Mouse (Mus musculus): ENCODE measurements around the gene Cic. TPM values are rescaled to one million over a fixed set of nuclear protein-coding genes. Genes with fewer than 3 reads are reported as not detected.

Cic gene
- polyA plus RNA-seq, 1 experiment, result 270 TPM

- TF ChIP-seq CTCF (IDR thresholded peaks at IDR 0.05; ENCODE audit: borderline replicate concordance, control insufficient read depth, extremely low read depth, insufficient read depth, low read length, poor library complexity) (no peak), POLR2A (IDR thresholded peaks at IDR 0.05; ENCODE audit: control insufficient read depth, extremely low read depth, insufficient read depth, low read length, poor library complexity) (no peak)
- peaks cover 18% of the 10 kb centered on the region for H3K27me3 ChIP-seq (ENCODE audit: control insufficient read depth, insufficient read depth, low read length)
These were observed 41.9 kb downstream of the Cic start for GRCm38 (mm10) chr7:25309425-25309824.

GRCm38 (mm10) chr7:25311193-25311592 is 43.7 kb downstream of the Cic start:
- WGBS, result 80% methylated on average over 11 of the region's 11 CpGs
- Histone ChIP-seq H3K4me3 (ENCODE audit: control insufficient read depth, insufficient read depth, low read length) (no peak overlapping the region), H3K27ac (ENCODE audit: control insufficient read depth, insufficient read depth, low read length) (no peak overlapping the region), H3K4me1 (replicated peaks; ENCODE audit: control insufficient read depth, insufficient read depth, low read length) (peaks cover under 1% of the 10 kb centered on the region; the same call in 1 of the 2 replicates), H3K36me3 (ENCODE audit: control insufficient read depth, insufficient read depth, low read length) (no peaks in the 10 kb centered on the region), H3K27me3 (ENCODE audit: control insufficient read depth, insufficient read depth, low read length) (peaks cover 24% of the 10 kb centered on the region)
- TF ChIP-seq POLR2A (IDR thresholded peaks at IDR 0.05; ENCODE audit: control insufficient read depth, extremely low read depth, insufficient read depth, low read length, poor library complexity) (no peak), CTCF (IDR thresholded peaks at IDR 0.05; ENCODE audit: borderline replicate concordance, control insufficient read depth, extremely low read depth, insufficient read depth, low read length, poor library complexity) (no peak)
- no peak for DNase-seq

More at GRCm38 (mm10) chr7:25309425-25309824, 41.9 kb downstream of the Cic start:
- no peak for DNase-seq
- Histone ChIP-seq H3K36me3 (ENCODE audit: control insufficient read depth, insufficient read depth, low read length) (no peaks in the 10 kb centered on the region), H3K4me1 (replicated peaks; ENCODE audit: control insufficient read depth, insufficient read depth, low read length) (peaks cover 5% of the 10 kb centered on the region; the same call in 1 of the 2 replicates), H3K27ac (ENCODE audit: control insufficient read depth, insufficient read depth, low read length) (no peak overlapping the region), H3K4me3 (ENCODE audit: control insufficient read depth, insufficient read depth, low read length) (no peak overlapping the region)
- WGBS, result 88% methylated on average over 9 of the region's 9 CpGs

- H3K4me1 ChIP-seq (replicated peaks; ENCODE audit: control insufficient read depth, insufficient read depth, low read length), result no peaks in the 10 kb centered on the region
- TF ChIP-seq CTCF (IDR thresholded peaks at IDR 0.05; ENCODE audit: borderline replicate concordance, control insufficient read depth, extremely low read depth, insufficient read depth, low read length, poor library complexity) (no peak), POLR2A (IDR thresholded peaks at IDR 0.05; ENCODE audit: control insufficient read depth, extremely low read depth, insufficient read depth, low read length, poor library complexity) (no peak)
- no peak overlapping the region for H3K27ac ChIP-seq (ENCODE audit: control insufficient read depth, insufficient read depth, low read length)
- no peak for DNase-seq
- H3K36me3 ChIP-seq (ENCODE audit: control insufficient read depth, insufficient read depth, low read length), result no peaks in the 10 kb centered on the region
- no peak overlapping the region for H3K4me3 ChIP-seq (ENCODE audit: control insufficient read depth, insufficient read depth, low read length)
- 56% methylated on average over 7 of the region's 7 CpGs for WGBS
- peaks cover 24% of the 10 kb centered on the region for H3K27me3 ChIP-seq (ENCODE audit: control insufficient read depth, insufficient read depth, low read length)
These were observed 45.8 kb downstream of the Cic start for GRCm38 (mm10) chr7:25313325-25313724.

- TF ChIP-seq POLR2A (IDR thresholded peaks at IDR 0.05; ENCODE audit: control insufficient read depth, extremely low read depth, insufficient read depth, low read length, poor library complexity) (no peak), CTCF (IDR thresholded peaks at IDR 0.05; ENCODE audit: borderline replicate concordance, control insufficient read depth, extremely low read depth, insufficient read depth, low read length, poor library complexity) (no peak)
- WGBS, result 5% methylated on average over 51 of the region's 51 CpGs
- no peaks in the 10 kb centered on the region for H3K36me3 ChIP-seq (ENCODE audit: control insufficient read depth, insufficient read depth, low read length)
- no peak for DNase-seq
- no peaks in the 10 kb centered on the region for H3K4me1 ChIP-seq (replicated peaks; ENCODE audit: control insufficient read depth, insufficient read depth, low read length)
- H3K27ac ChIP-seq (ENCODE audit: control insufficient read depth, insufficient read depth, low read length), result no peak overlapping the region
- H3K4me3 ChIP-seq (ENCODE audit: control insufficient read depth, insufficient read depth, low read length), result no peak overlapping the region
- peaks cover 24% of the 10 kb centered on the region for H3K27me3 ChIP-seq (ENCODE audit: control insufficient read depth, insufficient read depth, low read length)
These were observed 47.3 kb downstream of the Cic start for GRCm38 (mm10) chr7:25314606-25315305.

GRCm38 (mm10) chr7:25315306-25316041 is 48.0 kb downstream of the Cic start:
- Histone ChIP-seq H3K4me3 (ENCODE audit: control insufficient read depth, insufficient read depth, low read length) (no peak overlapping the region), H3K36me3 (ENCODE audit: control insufficient read depth, insufficient read depth, low read length) (no peaks in the 10 kb centered on the region), H3K27me3 (ENCODE audit: control insufficient read depth, insufficient read depth, low read length) (peaks cover 24% of the 10 kb centered on the region), H3K4me1 (replicated peaks; ENCODE audit: control insufficient read depth, insufficient read depth, low read length) (no peaks in the 10 kb centered on the region), H3K27ac (ENCODE audit: control insufficient read depth, insufficient read depth, low read length) (no peak overlapping the region)
- WGBS, result 4% methylated on average over 69 of the region's 69 CpGs
- no peak for DNase-seq
- no peak for TF ChIP-seq CTCF (IDR thresholded peaks at IDR 0.05; ENCODE audit: borderline replicate concordance, control insufficient read depth, extremely low read depth, insufficient read depth, low read length, poor library complexity)
- no peak for TF ChIP-seq POLR2A (IDR thresholded peaks at IDR 0.05; ENCODE audit: control insufficient read depth, extremely low read depth, insufficient read depth, low read length, poor library complexity)

GRCm38 (mm10) chr7:25316532-25317445 is 49.3 kb downstream of the Cic start, which contains the start of gene Megf8:
Megf8 (plus strand) TSS chr7:25317164.
- peak; percentile 92 for DNase-seq
- Histone ChIP-seq H3K36me3 (ENCODE audit: control insufficient read depth, insufficient read depth, low read length) (no peaks in the 10 kb centered on the region), H3K4me3 (ENCODE audit: control insufficient read depth, insufficient read depth, low read length) (peak within 1 kb of the TSS; percentile 44), H3K27ac (ENCODE audit: control insufficient read depth, insufficient read depth, low read length) (no peak within 1 kb of the TSS), H3K4me1 (replicated peaks; ENCODE audit: control insufficient read depth, insufficient read depth, low read length) (no peaks in the 10 kb centered on the region), H3K27me3 (ENCODE audit: control insufficient read depth, insufficient read depth, low read length) (peaks cover 22% of the 10 kb centered on the region)
- peak; percentile 6; the same call in 1 of the 2 replicates for TF ChIP-seq POLR2A (IDR thresholded peaks at IDR 0.05; ENCODE audit: control insufficient read depth, extremely low read depth, insufficient read depth, low read length, poor library complexity)
- TF ChIP-seq CTCF (IDR thresholded peaks at IDR 0.05; ENCODE audit: borderline replicate concordance, control insufficient read depth, extremely low read depth, insufficient read depth, low read length, poor library complexity), result no peak
- WGBS, result 18% methylated on average over 52 of the region's 52 CpGs

Data from thymus, adult 2 months (tissue).